8 mouse cellular contexts compared by ENCODE assay signal in genomic region chr7:29518421-29519210, GRCm38 (mm10). TPM values are rescaled to one million over a fixed set of nuclear protein-coding genes. Genes with fewer than 3 reads are reported as not detected.
A peak's percentile ranks its signal among the peaks of the same experiment; 100 is the strongest.
DNase-seq lines count a peak whose midpoint lies in the region; ATAC-seq lines count a peak whose summit lies in the region.

TSS of gene Sipa1l3 (minus strand) at chr7:29518641.

- DNase-seq in adipocyte (ENCODE audit: low spot score): peak; percentile 89
- peak; percentile 100 for DNase-seq in embryo, embryonic 10 days (ENCODE audit: low spot score)
- peak; percentile 94 for DNase-seq in gastrocnemius, postnatal 10 days
- DNase-seq in induced T-regulatory cell, adult 2 months (ENCODE audit: low read depth): peak; percentile 96
- DNase-seq in left cerebral cortex, adult 9 months (ENCODE audit: low spot score in 2 of 2): peak; percentile 87 to 96
- DNase-seq in right cerebral cortex, postnatal 14 days: peak; percentile 97
- DNase-seq in urinary bladder, postnatal 36 days (ENCODE audit: low spot score in 2 of 2): peak; percentile 91 to 97

- peak; percentile 96 for ATAC-seq in megakaryocyte progenitor cell, adult 5-6 weeks (replicated peaks; ENCODE audit: poor library complexity)

RNA-seq across cellular contexts. Expression of gene Sipa1l3, which starts in this region (rescaled TPM):
- total RNA-seq in gastrocnemius, postnatal 10 days (2021): 10 to 100 TPM; 14.2 to 21.4 TPM
- total RNA-seq in megakaryocyte progenitor cell, adult 5-6 weeks (2015): 28.2 and 34.2 TPM in 2 replicates
- 5.4 and 8.3 TPM in 2 replicates for total RNA-seq in megakaryocyte progenitor cell, adult 5-6 weeks (2017)

Comparison
In these comparisons a context has a peak if more than half of its experiments do, and no peak if none do; other contexts are left out.
1. Peak in every context shown above with its lines: DNase-seq and ATAC-seq.